Mouse (Mus musculus) C2C12 (cell line): ENCODE data around the gene Raver2.

Experiments used
- CTCF ChIP-seq: IDR thresholded peaks from one replicate; pipeline ENCODE4 v1.5.1; 2011; ENCODE audit not compliant: control insufficient read depth, insufficient read depth, insufficient read length
- FOSL1 ChIP-seq: IDR thresholded peaks from one replicate; pipeline ENCODE4 v1.8.0; 2011; ENCODE audit warnings: mild to moderate bottlenecking, low read length; ENCODE audit not compliant: poor library complexity, insufficient read depth, severe bottlenecking
- MYOG ChIP-seq: IDR thresholded peaks from one replicate; pipeline ENCODE4 v1.6.1; 2011; ENCODE audit not compliant: control insufficient read depth, insufficient read length; ENCODE audit errors: extremely low read depth
- USF1 ChIP-seq: IDR thresholded peaks from one replicate; pipeline ENCODE4 v1.6.1; 2011; ENCODE audit warnings: low read depth, mild to moderate bottlenecking, control low read depth, moderate library complexity

GRCm38 (mm10) chr4:101135909-101136308, 67.1 kb downstream of the Raver2 start:
- TF ChIP-seq CTCF (no peak), USF1 (no peak), MYOG (no peak), FOSL1 (no peak)
